Mouse (Mus musculus) erythroblast, adult 5-6 weeks (primary cell): ENCODE measurements around the gene Ppan. TPM values are rescaled to one million over a fixed set of nuclear protein-coding genes. Genes with fewer than 3 reads are reported as not detected.
A peak's percentile ranks its signal among the peaks of the same experiment; 100 is the strongest.

Experiments
- ATAC-seq: replicated peaks from 2 replicates; pipeline ENCODE4 v1.8.0; 2016; ENCODE audit warnings: moderate number of reproducible peaks, mild to moderate bottlenecking, moderate TSS enrichment, inconsistent platforms; ENCODE audit not compliant: poor library complexity, low FRiP score, severe bottlenecking
- total RNA-seq, 2 experiments: library from RNA; stranded (forward) in 1 of 2; stranded (reverse) in 1 of 2; fragments of 150-400 nt in 1 of 2; fragments of 200-764, 138-1000 nt in 1 of 2; gene quantifications; 2 replicates each; pipeline versions ENCODE4 v1.2.3 to v1.2.4; 2015 to 2017; ENCODE audit warnings: low replicate concordance in 2 of 2

Gene Ppan
- total RNA-seq, 2 experiments from 2014 or later = 9.8 to 15.4 TPM

GRCm38 (mm10) chr9:20902174-20902491, 14.2 kb downstream of the Ppan start:
- no peak for ATAC-seq

GRCm38 (mm10) chr9:20909948-20910347, 22.0 kb downstream of the Ppan start:
- no peak for ATAC-seq

GRCm38 (mm10) chr9:20916160-20916559, 28.2 kb downstream of the Ppan start:
- peak; percentile 68 for ATAC-seq

GRCm38 (mm10) chr9:20923258-20923657, 35.3 kb downstream of the Ppan start:
- ATAC-seq = no peak

Other genes starting within 250 kb of the Ppan start
- 139 and 174 TPM in 2 replicates for gene Ubl5, start 245.3 kb upstream of the Ppan start, total RNA-seq (2015; ENCODE audit: low replicate concordance)
- 32.8 and 53.8 TPM in 2 replicates for gene Ubl5, start 245.3 kb upstream of the Ppan start, total RNA-seq (2017; ENCODE audit: low replicate concordance)
- 7.5 and 18.8 TPM in 2 replicates for gene Fbxl12, start 243.4 kb upstream of the Ppan start, total RNA-seq (2015; ENCODE audit: low replicate concordance)
- 2.3 and 3.2 TPM in 2 replicates for gene Fbxl12, start 243.4 kb upstream of the Ppan start, total RNA-seq (2017; ENCODE audit: low replicate concordance)
- 4.2 and 4.6 TPM in 2 replicates for gene Pin1, start 236.1 kb upstream of the Ppan start, total RNA-seq (2015; ENCODE audit: low replicate concordance)
- 2.1 and 3.8 TPM in 2 replicates for gene Pin1, start 236.1 kb upstream of the Ppan start, total RNA-seq (2017; ENCODE audit: low replicate concordance)
- not detected in 2 replicates for gene Olfm2, start 141.8 kb upstream of the Ppan start, total RNA-seq (2015; ENCODE audit: low replicate concordance)
- not detected in 2 replicates for gene Olfm2, start 141.8 kb upstream of the Ppan start, total RNA-seq (2017; ENCODE audit: low replicate concordance)
- not detected in 2 replicates for gene Col5a3, start 73.1 kb upstream of the Ppan start, total RNA-seq (2015; ENCODE audit: low replicate concordance)
- 0.26 TPM in 1 of 2 replicates, not detected in the other for gene Col5a3, start 73.1 kb upstream of the Ppan start, total RNA-seq (2017; ENCODE audit: low replicate concordance)
- not detected in 2 replicates for gene Rdh8, start 69.7 kb upstream of the Ppan start, total RNA-seq (2015; ENCODE audit: low replicate concordance)
- not detected in 2 replicates for gene Rdh8, start 69.7 kb upstream of the Ppan start, total RNA-seq (2017; ENCODE audit: low replicate concordance)
- gene A230050P20Rik, start 19.5 kb upstream of the Ppan start, total RNA-seq (2015; ENCODE audit: low replicate concordance) = 1.3 and 1.5 TPM in 2 replicates
- gene A230050P20Rik, start 19.5 kb upstream of the Ppan start, total RNA-seq (2017; ENCODE audit: low replicate concordance) = 1.4 and 4.9 TPM in 2 replicates
- gene Angptl6, start 8.4 kb upstream of the Ppan start, total RNA-seq (2015; ENCODE audit: low replicate concordance) = not detected in 2 replicates
- not detected in 2 replicates for gene Angptl6, start 8.4 kb upstream of the Ppan start, total RNA-seq (2017; ENCODE audit: low replicate concordance)
- gene Eif3g, start 10.4 kb downstream of the Ppan start, total RNA-seq (2015; ENCODE audit: low replicate concordance) = 26.3 and 41.0 TPM in 2 replicates
- 23.2 and 23.7 TPM in 2 replicates for gene Eif3g, start 10.4 kb downstream of the Ppan start, total RNA-seq (2017; ENCODE audit: low replicate concordance)
- 28.1 and 47.9 TPM in 2 replicates for gene Dnmt1, start 71.7 kb downstream of the Ppan start, total RNA-seq (2015; ENCODE audit: low replicate concordance)
- gene Dnmt1, start 71.7 kb downstream of the Ppan start, total RNA-seq (2017; ENCODE audit: low replicate concordance) = 69.1 and 92.4 TPM in 2 replicates
- 0.84 and 1.5 TPM in 2 replicates for gene S1pr2, start 88.6 kb downstream of the Ppan start, total RNA-seq (2015; ENCODE audit: low replicate concordance)
- gene S1pr2, start 88.6 kb downstream of the Ppan start, total RNA-seq (2017; ENCODE audit: low replicate concordance) = 0.17 and 0.56 TPM in 2 replicates
- 7.9 and 19.0 TPM in 2 replicates for gene Mrpl4, start 114.6 kb downstream of the Ppan start, total RNA-seq (2015; ENCODE audit: low replicate concordance)
- gene Mrpl4, start 114.6 kb downstream of the Ppan start, total RNA-seq (2017; ENCODE audit: low replicate concordance) = 6.8 and 11.4 TPM in 2 replicates
- 0.84 and 1.2 TPM in 2 replicates for gene Icam1, start 127.8 kb downstream of the Ppan start, total RNA-seq (2015; ENCODE audit: low replicate concordance)
- 2.2 and 2.3 TPM in 2 replicates for gene Icam1, start 127.8 kb downstream of the Ppan start, total RNA-seq (2017; ENCODE audit: low replicate concordance)
- 39.2 and 40.8 TPM in 2 replicates for gene Icam4, start 141.2 kb downstream of the Ppan start, total RNA-seq (2015; ENCODE audit: low replicate concordance)
- gene Icam4, start 141.2 kb downstream of the Ppan start, total RNA-seq (2017; ENCODE audit: low replicate concordance) = 20.6 and 35.8 TPM in 2 replicates
- 0.58 TPM in 1 of 2 replicates, not detected in the other for gene Icam5, start 143.9 kb downstream of the Ppan start, total RNA-seq (2015; ENCODE audit: low replicate concordance)
- 4.7 and 5.4 TPM in 2 replicates for gene Icam5, start 143.9 kb downstream of the Ppan start, total RNA-seq (2017; ENCODE audit: low replicate concordance)
- gene Zglp1, start 178.9 kb downstream of the Ppan start, total RNA-seq (2015; ENCODE audit: low replicate concordance) = not detected in 2 replicates
- gene Zglp1, start 178.9 kb downstream of the Ppan start, total RNA-seq (2017; ENCODE audit: low replicate concordance) = not detected in 2 replicates
- 2.3 TPM in 1 of 2 replicates, not detected in the other for gene Gm49373, start 184.9 kb downstream of the Ppan start, total RNA-seq (2015; ENCODE audit: low replicate concordance)
- gene Gm49373, start 184.9 kb downstream of the Ppan start, total RNA-seq (2017; ENCODE audit: low replicate concordance) = not detected in 2 replicates
- gene Fdx1l, start 185.4 kb downstream of the Ppan start, total RNA-seq (2015; ENCODE audit: low replicate concordance) = 8.4 TPM in 1 of 2 replicates, not detected in the other
- gene Fdx1l, start 185.4 kb downstream of the Ppan start, total RNA-seq (2017; ENCODE audit: low replicate concordance) = 1.4 and 13.7 TPM in 2 replicates
- gene Gm38431, start 203.8 kb downstream of the Ppan start, total RNA-seq (2015; ENCODE audit: low replicate concordance) = 19.4 and 20.9 TPM in 2 replicates
- gene Gm38431, start 203.8 kb downstream of the Ppan start, total RNA-seq (2017; ENCODE audit: low replicate concordance) = 1.8 and 3.6 TPM in 2 replicates
- gene Raver1, start 203.8 kb downstream of the Ppan start, total RNA-seq (2015; ENCODE audit: low replicate concordance) = 4.0 and 11.7 TPM in 2 replicates
- gene Raver1, start 203.8 kb downstream of the Ppan start, total RNA-seq (2017; ENCODE audit: low replicate concordance) = 3.8 and 7.8 TPM in 2 replicates
- gene Tyk2, start 243.1 kb downstream of the Ppan start, total RNA-seq (2015; ENCODE audit: low replicate concordance) = 2.7 and 4.2 TPM in 2 replicates
- gene Tyk2, start 243.1 kb downstream of the Ppan start, total RNA-seq (2017; ENCODE audit: low replicate concordance) = 3.3 and 5.3 TPM in 2 replicates